Mouse (Mus musculus) spleen, postnatal 4 days (tissue): ENCODE data around the gene Tmem235.
A peak's percentile ranks its signal among the peaks of the same experiment; 100 is the strongest.
"Not testable (repeated sequence)": the region's sequence is repeated elsewhere in the genome, so short reads cannot be mapped to it uniquely, and the experiment has no call there.

Experiments used
- DNase-seq, 2 experiments: peaks; one replicate each; pipeline ENCODE4 v3.0.0; 2022; ENCODE audit warnings: low spot score in 2 of 2

Tmem235 gene

GRCm38 (mm10) chr11:117860601-117861000, at the start of gene Tmem235:
Gene Tmem235 (plus strand): TSS chr11:117860752.
- DNase-seq = no peak

DNA sequence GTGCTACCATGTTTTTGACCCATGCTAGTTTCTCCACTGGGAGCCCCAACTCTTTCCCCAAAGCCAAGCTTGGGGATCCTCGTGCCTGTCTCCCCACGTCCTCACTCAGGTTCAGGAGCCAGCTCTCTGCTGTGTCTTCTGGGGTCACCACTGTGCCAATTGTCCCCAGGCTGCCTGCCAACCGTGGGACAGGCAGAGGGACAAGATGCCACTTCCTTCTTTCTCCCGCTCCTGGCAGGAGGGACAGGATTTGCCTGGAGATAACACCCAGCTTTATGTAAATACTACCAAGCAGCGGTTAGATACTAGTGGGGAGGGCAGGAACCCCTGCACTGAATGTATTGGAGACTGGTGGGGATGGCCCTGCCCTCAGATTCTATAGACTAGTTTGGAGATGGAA, 46.7 kb upstream of the Tmem235 start:
- DNase-seq = no peak

DNA sequence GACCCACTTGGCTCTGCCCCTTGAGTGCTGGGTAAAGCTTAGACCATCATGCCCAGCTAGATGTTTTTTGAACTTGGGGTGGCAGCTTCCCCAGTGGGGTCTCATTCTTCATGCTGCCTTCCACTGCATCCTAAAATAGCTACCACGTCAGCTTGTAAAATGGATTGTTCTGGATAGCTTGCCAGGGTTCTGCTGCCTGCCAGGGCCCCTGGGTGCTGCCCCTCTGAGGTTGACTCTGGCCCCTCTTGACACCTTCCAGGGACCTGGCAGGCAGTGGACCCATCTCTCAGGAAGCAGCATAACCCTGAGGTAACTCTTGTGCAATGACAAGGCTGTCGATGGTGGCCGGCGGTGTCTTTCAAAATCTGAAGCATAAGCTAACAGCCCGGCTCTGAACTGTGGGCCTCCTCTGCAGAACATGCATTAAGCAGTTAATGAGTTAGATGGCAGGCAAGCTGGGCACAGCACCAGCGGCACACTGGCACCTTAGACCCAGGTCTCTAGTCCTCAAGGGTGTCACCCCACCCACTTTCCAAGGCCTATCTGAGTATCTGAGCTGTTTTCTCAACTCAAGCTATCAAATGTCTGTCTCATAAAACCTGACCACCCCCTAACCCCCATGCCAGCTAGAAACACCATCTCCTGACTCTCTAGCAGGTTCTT, 45.7 kb upstream of the Tmem235 start:
- DNase-seq = no peak

GRCm38 (mm10) chr11:117815850-117816249, 44.7 kb upstream of the Tmem235 start:
- DNase-seq = not testable (repeated sequence)

DNA sequence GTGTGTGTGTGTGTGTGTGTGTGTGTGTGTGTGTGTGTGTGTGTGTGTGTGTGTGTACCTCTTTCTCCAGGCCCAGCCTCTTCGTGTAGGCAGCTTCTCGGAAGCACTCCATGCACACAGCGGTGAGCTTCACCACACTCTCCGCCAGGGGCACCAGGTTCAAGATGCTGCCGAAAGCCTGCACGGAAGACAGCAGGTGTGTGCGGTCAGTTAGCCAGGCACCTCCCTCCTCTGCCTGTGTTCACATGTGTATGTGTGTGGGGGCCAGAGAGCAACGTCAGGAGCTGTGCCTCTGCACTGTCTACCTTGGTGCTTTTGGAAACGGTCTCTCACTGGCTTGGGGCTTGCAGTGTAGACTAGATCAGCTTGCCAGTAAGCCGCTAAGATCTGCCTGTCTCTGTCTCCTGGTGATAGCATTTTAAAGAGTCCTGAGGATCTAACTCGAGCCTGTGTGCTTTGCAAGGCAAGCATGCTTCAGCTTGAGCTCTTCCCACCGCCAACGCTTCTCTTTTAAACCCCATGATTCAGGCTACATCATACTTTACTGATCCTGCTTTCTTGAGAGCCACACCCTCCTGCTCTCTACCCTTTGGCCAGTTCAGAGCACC, 44.1 kb upstream of the Tmem235 start:
- no peak for DNase-seq

DNA sequence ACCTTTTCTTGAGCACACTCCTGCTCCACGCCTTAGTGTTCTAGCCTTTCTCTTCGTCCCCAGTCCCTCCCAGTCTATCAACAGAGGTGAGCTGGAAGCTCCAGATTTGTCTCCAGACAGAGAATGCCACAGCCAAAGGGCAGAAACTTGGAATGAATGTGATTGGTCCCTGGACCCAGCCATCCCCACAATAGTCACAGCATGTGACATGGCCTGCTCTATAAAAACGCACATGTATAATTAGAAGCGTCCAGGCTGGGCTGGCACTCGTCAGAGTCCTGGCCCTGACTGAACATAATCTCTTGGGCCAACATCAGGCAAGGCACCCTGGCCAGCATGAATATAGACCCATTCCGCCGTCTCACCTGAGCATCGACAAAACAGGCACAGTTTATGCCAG, 41.5 kb upstream of the Tmem235 start:
- no peak for DNase-seq

DNA sequence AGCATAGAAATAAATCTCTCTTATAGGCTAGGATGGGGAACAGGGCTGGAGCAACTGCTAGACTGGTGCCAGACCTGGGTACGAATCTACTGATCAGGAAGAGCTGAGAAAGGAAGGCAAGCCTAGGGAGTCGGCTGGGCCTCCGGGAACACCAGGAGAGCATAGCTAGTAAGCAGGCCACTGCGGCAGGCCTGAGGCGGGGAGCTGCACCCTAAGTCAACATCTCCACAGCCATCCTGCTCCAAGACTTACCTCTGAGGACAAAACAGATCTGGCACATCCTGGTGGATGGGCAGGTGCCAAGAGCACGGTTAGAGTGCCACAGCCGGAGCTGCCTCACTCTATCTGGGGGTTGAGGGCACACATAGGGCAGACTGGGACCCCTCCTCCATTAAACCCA, 40.4 kb upstream of the Tmem235 start:
- no peak for DNase-seq

- DNase-seq = no peak
Observed at GRCm38 (mm10) chr11:117821868-117822267, 38.7 kb upstream of the Tmem235 start.

DNA sequence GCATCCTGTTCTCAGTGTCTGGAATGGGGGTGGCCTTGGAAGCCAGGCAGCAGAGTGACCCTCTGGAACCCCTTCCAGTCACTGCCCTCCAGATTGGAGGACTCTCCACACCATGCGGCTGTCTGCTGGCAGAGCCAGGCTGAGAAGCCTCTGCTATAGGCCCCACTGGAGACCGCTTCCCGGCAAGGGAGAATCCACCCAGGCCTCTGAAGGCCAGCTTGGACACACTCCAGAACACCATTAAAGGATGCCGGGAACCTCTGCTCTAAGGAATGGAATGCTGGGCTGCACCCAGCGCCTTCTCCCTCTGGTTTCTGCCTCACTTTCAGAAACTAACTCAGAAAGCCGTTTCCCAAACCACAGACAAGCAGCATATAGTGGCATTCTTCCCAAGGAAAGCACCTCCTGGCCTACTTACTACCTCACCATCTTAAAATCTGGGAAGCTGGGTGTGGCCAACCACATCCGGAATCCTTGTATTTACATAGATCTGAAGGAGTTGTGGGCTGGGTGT, 37.8 kb upstream of the Tmem235 start:
- DNase-seq = no peak

- DNase-seq = no peak
Observed at GRCm38 (mm10) chr11:117823411-117823810, 37.1 kb upstream of the Tmem235 start.

DNA sequence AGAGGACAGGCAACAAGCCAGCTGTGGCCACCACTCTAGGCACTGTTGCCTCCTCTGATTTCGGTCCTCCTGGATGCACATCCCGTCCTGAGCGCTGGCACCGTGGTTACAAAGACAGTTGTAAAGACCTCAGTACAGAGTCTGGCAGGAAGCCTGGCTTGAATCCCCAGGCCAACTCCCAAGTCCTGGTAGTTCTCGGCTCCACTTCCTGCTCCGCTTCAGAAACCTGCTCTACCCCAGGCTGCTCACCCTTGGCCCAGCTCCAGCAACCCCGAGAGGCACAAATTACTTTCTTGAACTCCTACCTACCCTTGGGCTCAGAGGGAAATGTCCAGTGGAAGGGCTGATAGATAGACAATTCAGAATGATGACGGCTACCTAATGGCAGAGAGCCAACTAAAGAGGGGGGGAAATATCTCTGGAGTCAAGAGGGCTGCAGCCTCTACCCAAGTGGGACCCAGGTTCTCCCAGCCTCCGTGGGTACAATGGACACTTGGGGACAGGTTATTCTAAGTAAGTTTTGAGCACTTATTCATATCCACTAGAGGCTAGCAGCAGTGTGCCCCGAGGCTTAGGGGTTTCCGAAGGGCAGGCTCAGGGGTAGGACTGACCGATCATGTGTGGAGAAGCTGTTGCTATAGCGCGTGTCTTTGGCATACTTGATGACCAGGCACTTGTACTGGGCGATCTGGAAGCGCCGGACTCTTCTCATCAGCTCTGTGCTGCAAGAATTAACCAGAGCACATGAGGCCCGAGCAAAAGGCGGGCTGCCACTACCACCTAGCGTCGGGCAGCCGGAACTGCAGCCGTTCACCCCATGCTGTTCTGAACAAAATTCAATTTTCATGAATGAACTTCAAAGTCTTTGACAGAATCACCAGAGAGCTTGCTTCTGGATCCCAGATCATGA, 36.2 kb upstream of the Tmem235 start:
- peak; percentile 84 to 94 for DNase-seq

- peak; percentile 82 to 88 for DNase-seq
Observed at GRCm38 (mm10) chr11:117825333-117826101, 35.0 kb upstream of the Tmem235 start, which contains the start of the genes Afmid and Tk1. Gene Afmid (plus strand): TSS chr11:117825924. Gene Tk1 (minus strand): TSS chr11:117826092.

GRCm38 (mm10) chr11:117826164-117826563, 34.4 kb upstream of the Tmem235 start:
- no peak for DNase-seq

DNA sequence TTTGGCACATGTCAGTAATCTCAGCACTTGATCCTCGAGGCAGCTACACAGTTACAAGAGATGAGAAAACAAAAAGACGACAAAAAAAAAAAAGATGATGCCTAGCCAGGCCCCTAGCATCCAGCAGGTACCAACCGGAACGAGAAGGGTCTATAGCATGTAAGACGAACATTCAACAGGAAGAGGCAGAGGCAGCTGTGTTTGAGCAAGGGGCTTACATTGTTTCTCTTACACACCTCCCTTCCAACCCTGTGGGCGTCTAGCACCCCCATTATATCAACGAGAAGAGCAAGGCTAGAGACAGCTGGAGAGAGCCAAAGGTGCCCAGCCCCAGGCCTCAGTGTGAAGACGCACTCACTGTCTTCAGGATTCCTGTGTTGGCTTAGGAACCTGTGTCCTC, 33.6 kb upstream of the Tmem235 start:
- no peak for DNase-seq

- no peak for DNase-seq
Observed at GRCm38 (mm10) chr11:117827386-117827785, 33.2 kb upstream of the Tmem235 start.

- peak; percentile 79 to 91 for DNase-seq
Observed at GRCm38 (mm10) chr11:117828149-117828887, 32.2 kb upstream of the Tmem235 start.

- peak in 1 of 2 experiments; percentile 70 for DNase-seq
Observed at GRCm38 (mm10) chr11:117828888-117829604, 31.5 kb upstream of the Tmem235 start.

DNA sequence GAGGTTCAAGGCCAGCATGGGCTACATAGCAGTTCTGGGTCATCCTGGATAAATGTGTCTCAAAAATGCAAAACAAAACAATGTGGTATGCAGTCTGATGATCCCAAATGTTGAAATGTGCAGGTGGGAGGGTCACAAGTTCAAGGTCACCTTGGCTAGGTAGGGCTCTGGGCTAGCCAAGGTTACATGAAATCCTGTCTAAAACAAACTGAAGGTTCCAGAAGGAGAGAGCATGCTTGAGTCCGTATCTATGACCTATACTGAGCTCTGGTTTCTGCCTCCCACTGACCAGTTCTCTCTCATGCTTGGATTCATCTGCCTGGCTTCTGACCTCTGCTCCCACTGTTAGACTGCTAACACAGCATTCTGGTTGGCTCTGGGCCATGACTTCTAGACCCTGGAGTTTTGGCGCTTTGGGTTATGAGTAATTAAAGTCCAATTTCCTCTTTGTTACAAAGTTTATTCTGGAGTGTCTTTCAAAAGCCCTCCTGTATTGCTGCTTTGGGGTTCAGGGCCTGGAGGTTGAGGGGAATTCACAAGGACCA, 30.8 kb upstream of the Tmem235 start:
- no peak for DNase-seq

DNA sequence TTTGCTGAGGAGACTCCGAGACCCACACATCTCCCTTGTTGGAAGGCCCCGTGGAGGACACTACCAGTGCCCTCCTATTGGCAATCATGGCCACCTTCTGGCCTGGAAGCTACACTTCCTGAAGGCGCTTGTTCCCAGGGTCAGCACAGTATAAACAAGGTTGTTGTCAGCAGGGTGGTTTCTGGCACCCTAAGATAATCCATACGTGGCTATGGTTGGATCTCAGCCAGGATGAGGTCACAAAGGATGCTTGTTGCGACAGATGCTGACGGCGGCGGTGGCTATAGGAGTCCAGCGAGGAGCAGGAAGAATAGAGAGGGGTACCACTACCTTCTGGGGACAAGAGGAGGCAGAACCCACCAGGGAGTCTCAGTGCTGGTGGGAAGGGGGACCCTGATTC, 30.2 kb upstream of the Tmem235 start:
- peak; percentile 82 to 87 for DNase-seq
